ENCODE assay signal across 9 mouse cellular contexts in the genomic region with DNA sequence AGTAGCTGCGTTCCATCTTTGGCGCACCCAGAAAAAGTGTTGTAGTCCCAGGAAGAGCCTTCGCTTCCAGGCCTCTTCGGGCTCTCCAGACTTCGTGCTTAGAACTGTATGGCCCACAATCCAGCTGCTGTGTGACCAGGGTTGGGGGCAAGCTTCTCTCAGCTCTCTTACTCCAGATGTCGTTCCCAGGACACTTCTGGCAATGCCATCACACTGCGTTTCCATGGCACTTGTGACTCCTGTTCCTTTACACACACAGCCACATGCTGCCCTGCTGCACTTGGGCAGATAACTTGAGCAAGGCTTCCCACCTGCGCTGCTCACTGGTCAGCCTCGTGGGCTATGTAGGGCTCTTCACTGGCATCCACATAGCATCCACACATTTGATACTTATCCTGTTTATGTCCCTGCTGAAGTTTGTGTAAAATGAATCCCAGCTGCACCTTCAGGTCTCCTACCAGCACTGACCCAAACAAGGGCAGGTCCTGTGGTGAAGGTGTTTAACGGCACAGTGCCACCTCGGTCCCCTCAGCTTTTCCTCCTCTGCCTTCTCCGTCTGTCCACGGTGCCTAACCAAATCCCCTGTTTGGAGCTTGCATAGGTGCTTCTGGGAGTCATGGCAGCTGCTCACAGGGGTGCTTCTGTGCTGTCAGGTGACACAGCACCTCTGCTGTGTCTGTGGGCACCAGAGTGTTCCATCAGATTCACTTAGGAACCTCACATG. TPM values are rescaled to one million over a fixed set of nuclear protein-coding genes. Genes with fewer than 3 reads are reported as not detected.
DNase-seq lines count a peak whose midpoint lies in the region; ATAC-seq and TF ChIP-seq lines count a peak whose summit lies in the region.
"Had no signal": no experiment of that assay in that cellular context is flagged by ENCODE, and none has a peak within 500 bp of the region (broad histone marks: within the 10 kb centered on the region; RNA-seq: fewer than 3 reads in every experiment).

No protein-coding gene starts in this region.

- H3K36me3 ChIP-seq in heart, embryonic 12.5 days: peaks cover 15% of the 10 kb centered on the region
- peaks cover 9% of the 10 kb centered on the region for H3K36me3 ChIP-seq in heart, postnatal 0 days (replicated peaks; ENCODE audit: control insufficient read depth, insufficient read depth, low read length)
- peaks cover 9% of the 10 kb centered on the region for H3K36me3 ChIP-seq in midbrain, embryonic 10.5 days

- no peaks in the 10 kb centered on the region for H3K9me3 ChIP-seq in heart, embryonic 12.5 days (replicated peaks)
- H3K9me3 ChIP-seq in heart, postnatal 0 days (replicated peaks; ENCODE audit: control insufficient read depth, low read length): no peaks in the 10 kb centered on the region
- H3K9me3 ChIP-seq in midbrain, embryonic 10.5 days (replicated peaks): no peaks in the 10 kb centered on the region

- H3K27ac ChIP-seq in heart, embryonic 12.5 days (ENCODE audit: poor library complexity, severe bottlenecking): peak overlapping the region; percentile 97
- H3K27ac ChIP-seq in heart, postnatal 0 days (ENCODE audit: low read depth): peak overlapping the region; percentile 92
- peak overlapping the region; percentile 90 for H3K27ac ChIP-seq in midbrain, embryonic 10.5 days (replicated peaks)

- WGBS in heart, embryonic 12.5 days: 89% methylated on average over 13 of the region's 13 CpGs
- WGBS in heart, postnatal 0 days: 82% methylated on average over 13 of the region's 13 CpGs
- 93% methylated on average over 13 of the region's 13 CpGs for WGBS in midbrain, embryonic 10.5 days

- no peak for DNase-seq in heart, adult 18-20 months
- peak; percentile 57 for DNase-seq in MN1 (ENCODE audit: low spot score)
- DNase-seq in heart, postnatal 0 days (ENCODE audit: low spot score): no peak
- DNase-seq in midbrain, embryonic 10.5 days (ENCODE audit: low spot score): peak; percentile 11
- no peak for DNase-seq in thymus, postnatal 14 days
- DNase-seq in ovary, postnatal 10 days (ENCODE audit: low spot score): no peak
- no peak for DNase-seq in B cell, adult 2 months

- H3K4me3 ChIP-seq in heart, embryonic 12.5 days: no peak overlapping the region
- H3K4me3 ChIP-seq in heart, postnatal 0 days (ENCODE audit: low read depth, low read length): no peak overlapping the region
- H3K4me3 ChIP-seq in midbrain, embryonic 10.5 days: no peak overlapping the region

- no peak overlapping the region for H3K4me2 ChIP-seq in heart, embryonic 12.5 days
- H3K4me2 ChIP-seq in heart, postnatal 0 days (ENCODE audit: low read depth, low read length): no peak overlapping the region

- H3K4me1 ChIP-seq in heart, embryonic 12.5 days (replicated peaks): peaks cover 64% of the 10 kb centered on the region
- peaks cover 54% of the 10 kb centered on the region for H3K4me1 ChIP-seq in heart, postnatal 0 days (ENCODE audit: control insufficient read depth, insufficient read depth)
- peaks cover 45% of the 10 kb centered on the region for H3K4me1 ChIP-seq in midbrain, embryonic 10.5 days

- no peaks in the 10 kb centered on the region for H3K27me3 ChIP-seq in heart, embryonic 12.5 days (replicated peaks)
- H3K27me3 ChIP-seq in heart, postnatal 0 days (ENCODE audit: control insufficient read depth, insufficient read depth, low read length): no peaks in the 10 kb centered on the region
- H3K27me3 ChIP-seq in midbrain, embryonic 10.5 days (ENCODE audit: low read depth, poor library complexity, severe bottlenecking): no peaks in the 10 kb centered on the region

- peak overlapping the region; percentile 49; the same call in 1 of the 2 replicates for H3K9ac ChIP-seq in heart, embryonic 12.5 days
- H3K9ac ChIP-seq in heart, postnatal 0 days (replicated peaks; ENCODE audit: low read depth, low read length): no peak overlapping the region

- no peak for ATAC-seq in heart, embryonic 12.5 days (ENCODE audit: insufficient number of reproducible peaks, low FRiP score)
- ATAC-seq in heart, postnatal 0 days (ENCODE audit: insufficient read depth, low read depth): no peak

- TF ChIP-seq CTCF in heart, postnatal 0 days (IDR thresholded peaks at IDR 0.05; ENCODE audit: low read depth): no peak

- TF ChIP-seq EP300 in heart, postnatal 0 days (IDR thresholded peaks at IDR 0.05; ENCODE audit: low read depth): no peak

RNA-seq across cellular contexts. Expression of gene Hacl1, which starts 22.5 kb away (rescaled TPM):
- polyA plus RNA-seq in heart, embryonic 12.5 days (2016; fragmentation: Nextera tagmentation; extraction: Ambion mirVana): 7.9 and 13.2 TPM in 2 replicates
- 10 to 100 TPM; 10.9 to 11.5 TPM for total RNA-seq in heart, adult 18-20 months (2021)
- 22.4 and 25.5 TPM in 2 replicates for total RNA-seq in heart, postnatal 0 days (2014; rRNA removed; ENCODE audit: low replicate concordance)
- polyA plus RNA-seq in heart, postnatal 0 days (2015; fragmentation: Nextera tagmentation; extraction: Ambion mirVana): 9.2 and 12.2 TPM in 2 replicates
- polyA plus RNA-seq in midbrain, embryonic 10.5 days (2016; fragmentation: Nextera tagmentation; extraction: Ambion mirVana): 7.2 and 9.5 TPM in 2 replicates

RNA-seq across cellular contexts. Expression of gene Btd, which starts 22.7 kb away (rescaled TPM):
- polyA plus RNA-seq in heart, embryonic 12.5 days (2016; fragmentation: Nextera tagmentation; extraction: Ambion mirVana): 23.1 and 27.8 TPM in 2 replicates
- 10 to 100 TPM in 1 of 2 experiments, 1 to 10 TPM in 1; 7.8 to 13.2 TPM for total RNA-seq in heart, adult 18-20 months (2021)
- total RNA-seq in heart, postnatal 0 days (2014; rRNA removed; ENCODE audit: low replicate concordance): 29.0 and 43.1 TPM in 2 replicates
- polyA plus RNA-seq in heart, postnatal 0 days (2015; fragmentation: Nextera tagmentation; extraction: Ambion mirVana): 14.6 and 15.0 TPM in 2 replicates
- polyA plus RNA-seq in midbrain, embryonic 10.5 days (2016; fragmentation: Nextera tagmentation; extraction: Ambion mirVana): 15.5 and 16.4 TPM in 2 replicates

RNA-seq across cellular contexts. Expression of gene Gm49387, which starts 22.9 kb away (rescaled TPM):
- 0.10 and 3.7 TPM in 2 replicates for polyA plus RNA-seq in heart, embryonic 12.5 days (2016; fragmentation: Nextera tagmentation; extraction: Ambion mirVana)
- total RNA-seq in heart, adult 18-20 months (2021): 1 to 10 TPM in 1 of 2 experiments, not detected in 1; 2.1 TPM
- total RNA-seq in heart, postnatal 0 days (2014; rRNA removed; ENCODE audit: low replicate concordance): not detected in 2 replicates
- 1.7 and 1.9 TPM in 2 replicates for polyA plus RNA-seq in heart, postnatal 0 days (2015; fragmentation: Nextera tagmentation; extraction: Ambion mirVana)
- polyA plus RNA-seq in midbrain, embryonic 10.5 days (2016; fragmentation: Nextera tagmentation; extraction: Ambion mirVana): 0.12 and 1.4 TPM in 2 replicates
- total RNA-seq: granulocyte monocyte progenitor cell, adult 5-6 weeks had no signal

Comparison
In these comparisons a context has a peak if more than half of its experiments do, and no peak if none do; other contexts are left out.
1. DNase-seq: peak in MN1 (single experiment) and midbrain, embryonic 10.5 days (single experiment); none in heart, adult 18-20 months (0 of 2), heart, postnatal 0 days (single experiment), thymus, postnatal 14 days (single experiment), ovary, postnatal 10 days (single experiment) and B cell, adult 2 months (0 of 2).
2. Peak in every context shown above with its lines, with median percentiles within 50 percentile points of each other: H3K27ac ChIP-seq.